Mouse (Mus musculus) kidney, embryonic 14.5 days (tissue): Measurements from ENCODE around the gene Igf1. TPM values are rescaled to one million over a fixed set of nuclear protein-coding genes. Genes with fewer than 3 reads are reported as not detected.

Experiments
- ATAC-seq: fragments of 200-750 bp; cut with Nextera tagmentation; 2 replicates; pipeline ENCODE4 v1.8.0; 2017; ENCODE audit warnings: moderate number of reproducible peaks, mild to moderate bottlenecking, moderate TSS enrichment, moderate library complexity; ENCODE audit not compliant: low FRiP score, low TSS enrichment
- H3K27ac ChIP-seq: fragments of 300-500 bp; sonication (generic); 2 replicates; pipeline ENCODE4 v1.5.1; 2014; ENCODE audit warnings: low read depth, mild to moderate bottlenecking, low read length, moderate library complexity, mixed read lengths
- H3K27me3 ChIP-seq: fragments of 300-500 bp; sonication (generic); 2 replicates; pipeline ENCODE4 v1.6.1; 2014; ENCODE audit warnings: mild to moderate bottlenecking, low read length; ENCODE audit not compliant: control insufficient read depth, insufficient read depth
- H3K36me3 ChIP-seq: fragments of 300-500 bp; sonication (generic); 2 replicates; pipeline ENCODE4 v1.6.1; 2014; ENCODE audit warnings: low read length, mixed read lengths; ENCODE audit not compliant: control insufficient read depth, insufficient read depth
- H3K4me1 ChIP-seq: fragments of 300-500 bp; sonication (generic); 2 replicates; pipeline ENCODE4 v1.6.1; 2014; ENCODE audit warnings: low read length, mixed read lengths; ENCODE audit not compliant: control insufficient read depth, insufficient read depth
- H3K4me2 ChIP-seq: fragments of 300-500 bp; sonication (generic); replicated peaks from 2 replicates; pipeline ENCODE4 v1.6.1; 2014; ENCODE audit warnings: low read depth, mild to moderate bottlenecking, low read length
- H3K4me3 ChIP-seq: fragments of 300-500 bp; sonication (generic); 2 replicates; pipeline ENCODE4 v1.5.1; 2014; ENCODE audit warnings: mild to moderate bottlenecking, low read length
- H3K9ac ChIP-seq: fragments of 300-500 bp; sonication (generic); 2 replicates; pipeline ENCODE4 v1.6.1; 2014; ENCODE audit warnings: low read depth, mild to moderate bottlenecking, low read length, moderate library complexity
- H3K9me3 ChIP-seq: fragments of 300-500 bp; sonication (generic); 2 replicates; pipeline ENCODE4 v1.6.1; 2016; ENCODE audit warnings: low read length; ENCODE audit not compliant: control insufficient read depth
- WGBS: fragments of 180-500 bp; shearing (Covaris S2); extraction: QIAGEN DNeasy Blood & Tissue Kit; methylation state at CpG from one replicate; pipeline ENCODE4 v1.1.7; 2014; 5-methylcytosine and 5-hydroxymethylcytosine counted together
- polyA plus RNA-seq: library from polyadenylated mRNA; unstranded; fragments of >200 nt; fragmentation: Nextera tagmentation; extraction: Ambion mirVana; gene quantifications from 2 replicates; pipeline ENCODE4 v1.2.1, GENCODE M21; 2014

The Igf1 gene
- polyA plus RNA-seq, 1 experiment from 2014 or later: 28.2 TPM

DNA sequence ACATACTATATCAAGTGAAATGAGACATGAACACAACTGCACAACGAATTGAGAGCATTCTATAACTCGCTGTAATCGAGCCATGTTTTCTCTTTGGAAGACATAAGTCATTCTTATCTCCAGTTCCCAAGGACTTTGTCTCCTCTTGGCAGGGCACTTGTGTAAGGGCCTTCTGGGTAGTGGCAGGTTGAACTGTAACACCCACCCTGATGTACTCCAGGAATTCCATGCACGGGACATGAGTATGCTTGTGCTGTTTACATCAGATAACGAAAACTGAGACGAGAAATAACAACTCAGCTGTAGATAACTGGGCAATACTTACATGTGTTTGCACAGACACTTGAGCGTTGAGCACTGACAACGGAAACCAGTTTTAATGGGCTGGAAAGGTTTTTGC lies 8.4 kb downstream of the Igf1 start:
- Histone ChIP-seq H3K4me1 (peaks cover 20% of the 10 kb centered on the region), H3K4me2 (0 out of 2 replicates have a peak overlapping the region, but pooled peaks have one; percentile 5), H3K9me3 (peaks cover 1% of the 10 kb centered on the region; the same call in 1 of the 2 replicates), H3K27ac (no peak overlapping the region), H3K27me3 (no peaks in the 10 kb centered on the region; the same call in none of the 2 replicates), H3K36me3 (no peaks in the 10 kb centered on the region), H3K9ac (no peak overlapping the region), H3K4me3 (no peak overlapping the region)
- ATAC-seq: peak; percentile 38; the same call in 1 of the 2 replicates
- WGBS: 12% methylated on average over 8 of the region's 8 CpGs

DNA sequence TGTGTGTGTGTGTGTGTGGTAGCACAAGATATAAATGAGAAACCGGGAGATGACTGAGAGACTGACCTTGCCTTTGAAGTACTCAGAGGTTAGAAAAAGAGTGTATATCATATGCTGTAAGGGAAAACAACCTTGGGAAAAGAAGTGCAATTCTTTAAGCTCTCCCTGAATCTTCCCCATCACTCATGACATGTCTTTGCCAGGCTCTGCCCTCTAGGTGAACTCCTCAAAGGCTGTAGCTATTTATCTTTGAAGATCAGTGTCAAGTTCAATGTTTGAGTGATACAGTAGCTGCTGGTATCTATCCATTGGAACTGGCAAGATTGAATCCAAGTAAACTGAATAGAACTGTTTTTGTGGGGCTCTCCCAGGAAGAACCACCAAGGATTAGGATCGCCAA lies 9.2 kb downstream of the Igf1 start:
- Histone ChIP-seq H3K27ac (no peak overlapping the region), H3K9ac (no peak overlapping the region), H3K4me1 (peaks cover 20% of the 10 kb centered on the region), H3K4me3 (no peak overlapping the region), H3K36me3 (no peaks in the 10 kb centered on the region), H3K27me3 (no peaks in the 10 kb centered on the region; the same call in none of the 2 replicates), H3K4me2 (no peak overlapping the region), H3K9me3 (no peaks in the 10 kb centered on the region)
- 16% methylated on average over 2 of the region's 2 CpGs for WGBS
- peak; percentile 44; the same call in 1 of the 2 replicates for ATAC-seq

DNA sequence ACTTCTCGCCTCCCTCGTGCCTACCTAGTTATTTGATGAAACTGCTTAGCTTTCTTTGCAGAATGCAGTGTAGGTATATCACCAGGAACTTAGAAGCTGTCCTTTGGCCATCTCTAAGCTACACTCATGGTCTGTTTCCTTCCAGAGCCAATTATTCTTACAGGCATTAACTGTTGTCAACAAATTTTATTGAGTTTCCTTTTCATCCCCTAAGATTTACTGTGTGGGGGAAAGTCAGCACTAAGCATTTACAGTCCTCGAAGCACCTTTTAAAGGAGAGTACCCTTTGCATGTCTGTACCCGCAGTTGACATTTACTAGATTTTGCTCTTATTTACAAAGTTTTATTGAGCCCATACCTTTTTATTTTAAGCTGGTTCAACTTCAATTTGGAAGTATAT lies 9.6 kb downstream of the Igf1 start:
- no peak for ATAC-seq
- no peaks in the 10 kb centered on the region for H3K36me3 ChIP-seq
- WGBS: 19% methylated on average over 4 of the region's 4 CpGs
- no peak overlapping the region for H3K27ac ChIP-seq
- H3K4me2 ChIP-seq: no peak overlapping the region
- H3K9ac ChIP-seq: no peak overlapping the region
- H3K4me1 ChIP-seq: peaks cover 20% of the 10 kb centered on the region
- no peaks in the 10 kb centered on the region for H3K9me3 ChIP-seq
- H3K27me3 ChIP-seq: no peaks in the 10 kb centered on the region; the same call in none of the 2 replicates
- no peak overlapping the region for H3K4me3 ChIP-seq

DNA sequence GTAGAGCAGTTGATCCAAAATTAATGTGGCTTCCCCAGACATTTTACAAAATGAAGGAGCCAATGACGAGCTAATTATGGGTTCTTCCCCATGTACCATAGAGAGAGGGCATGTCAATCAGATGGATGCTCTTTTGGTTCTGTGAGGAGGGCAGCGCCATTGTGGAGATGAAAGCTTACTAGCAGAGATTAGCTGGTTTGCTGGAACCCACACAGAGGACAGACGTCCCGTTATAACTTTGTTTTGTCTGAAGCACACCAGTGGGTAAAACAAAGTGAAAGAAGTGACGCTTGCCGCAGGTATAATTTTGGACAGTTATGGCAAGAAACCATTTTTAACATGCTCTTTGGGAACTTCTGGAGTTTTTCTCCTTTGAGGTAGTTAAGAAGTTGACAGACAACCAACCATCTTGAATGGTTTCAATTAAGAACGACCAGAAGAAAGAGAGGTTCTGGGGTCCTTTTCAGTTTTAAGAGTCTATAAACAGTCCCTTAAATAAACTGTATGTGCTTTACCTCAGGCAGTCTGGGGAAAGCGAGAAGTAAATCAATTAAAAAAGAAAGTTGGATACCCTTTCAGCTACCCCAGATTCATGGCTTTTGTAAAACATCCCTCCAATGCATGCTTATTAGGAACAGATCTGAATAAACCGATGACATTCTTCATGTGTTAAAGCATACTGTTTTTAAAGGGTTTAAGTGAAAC lies 10.4 kb downstream of the Igf1 start:
- Histone ChIP-seq H3K36me3 (no peaks in the 10 kb centered on the region), H3K27me3 (no peaks in the 10 kb centered on the region; the same call in none of the 2 replicates), H3K4me3 (no peak overlapping the region), H3K4me2 (no peak overlapping the region), H3K9ac (no peak overlapping the region), H3K4me1 (peaks cover 18% of the 10 kb centered on the region), H3K27ac (no peak overlapping the region), H3K9me3 (no peaks in the 10 kb centered on the region)
- 65% methylated on average over 9 of the region's 9 CpGs for WGBS
- no peak for ATAC-seq

DNA sequence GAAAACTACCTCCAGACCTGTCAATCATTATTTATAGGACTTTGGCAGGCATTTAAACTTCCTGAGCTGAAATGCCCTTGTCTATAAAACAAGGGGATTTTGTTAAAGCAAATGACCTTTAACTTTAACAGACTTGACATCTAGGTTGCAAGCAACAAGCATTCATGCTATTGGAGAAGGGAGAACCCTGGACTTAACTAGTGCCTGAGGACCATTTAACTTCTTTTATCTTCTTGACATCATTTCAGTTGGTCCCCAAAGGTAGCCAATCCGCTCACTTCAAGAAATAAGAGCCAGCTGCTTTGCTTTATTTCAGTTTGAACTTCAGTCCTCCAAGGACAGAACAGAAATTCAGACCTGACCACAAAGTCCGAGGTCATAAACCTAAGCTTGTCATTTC lies 11.1 kb downstream of the Igf1 start:
- Histone ChIP-seq H3K9me3 (no peaks in the 10 kb centered on the region), H3K4me1 (peaks cover 14% of the 10 kb centered on the region), H3K9ac (no peak overlapping the region), H3K27ac (no peak overlapping the region), H3K4me2 (no peak overlapping the region), H3K27me3 (no peaks in the 10 kb centered on the region; the same call in none of the 2 replicates), H3K4me3 (no peak overlapping the region), H3K36me3 (no peaks in the 10 kb centered on the region)
- 67% methylated on average over 2 of the region's 2 CpGs for WGBS
- no peak for ATAC-seq

DNA sequence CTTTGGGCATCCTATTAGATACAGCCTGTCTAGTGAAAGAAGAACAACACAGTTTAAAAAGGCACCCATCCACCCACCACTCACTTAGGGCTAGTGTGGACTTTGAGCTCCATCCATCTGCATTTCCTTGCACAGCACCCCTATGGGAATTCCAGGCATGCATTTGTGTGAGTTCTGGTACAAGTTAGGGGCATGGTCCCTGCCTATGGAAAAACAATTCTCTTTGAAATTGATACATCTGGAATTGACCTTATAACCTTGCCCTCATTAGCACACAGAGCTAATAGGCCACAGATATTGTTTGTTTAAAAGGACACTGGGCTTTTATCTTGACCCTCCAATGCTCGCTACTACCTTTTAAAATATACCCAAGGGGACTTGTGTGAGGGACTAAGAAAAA lies 11.6 kb downstream of the Igf1 start:
- 73% methylated on average over 1 of the region's 1 CpGs for WGBS
- H3K9ac ChIP-seq: no peak overlapping the region
- H3K4me3 ChIP-seq: no peak overlapping the region
- H3K4me2 ChIP-seq: no peak overlapping the region
- H3K9me3 ChIP-seq: no peaks in the 10 kb centered on the region
- ATAC-seq: no peak
- H3K27me3 ChIP-seq: no peaks in the 10 kb centered on the region; the same call in none of the 2 replicates
- no peak overlapping the region for H3K27ac ChIP-seq
- H3K4me1 ChIP-seq: peaks cover 14% of the 10 kb centered on the region
- no peaks in the 10 kb centered on the region for H3K36me3 ChIP-seq

DNA sequence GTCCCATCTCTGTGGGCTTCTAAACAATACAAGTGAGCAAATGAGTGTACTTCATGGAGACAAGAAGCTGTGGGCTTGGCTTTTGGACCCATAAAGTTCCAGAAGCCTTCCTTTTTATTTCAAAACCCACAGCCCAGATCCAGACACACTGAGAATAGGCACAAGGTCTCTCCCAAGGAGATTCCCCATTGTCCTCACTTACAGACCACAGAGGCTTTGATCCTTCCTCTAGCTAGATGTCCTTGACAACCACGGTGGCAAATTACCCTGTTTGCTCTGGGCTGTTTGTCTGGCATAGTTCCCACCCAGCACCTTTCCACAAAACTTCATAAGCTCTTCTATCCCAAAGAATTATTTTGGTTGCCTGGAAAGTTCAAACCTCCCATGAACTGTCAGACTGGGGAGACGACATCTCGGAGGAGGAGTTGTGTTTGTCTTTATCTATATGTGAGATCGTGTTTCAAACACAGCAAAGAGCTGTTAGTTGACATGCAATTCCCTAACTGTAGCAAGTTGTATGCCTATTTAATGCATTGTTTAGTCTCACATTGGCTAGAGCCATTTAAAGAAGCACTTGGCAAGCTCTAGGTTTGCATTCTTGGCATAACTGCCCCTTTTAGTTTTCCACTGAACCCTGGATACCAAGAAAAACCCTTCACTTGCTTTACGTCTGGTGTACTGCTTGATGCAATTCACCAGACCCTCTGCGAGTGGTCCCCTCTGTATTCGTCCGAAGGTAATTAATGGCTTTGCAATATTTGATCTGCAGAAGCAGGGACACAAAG lies 14.0 kb downstream of the Igf1 start:
- no peak overlapping the region for H3K4me3 ChIP-seq
- H3K9me3 ChIP-seq: no peaks in the 10 kb centered on the region
- WGBS: 25% methylated on average over 8 of the region's 8 CpGs
- no peak overlapping the region for H3K27ac ChIP-seq
- ATAC-seq: no peak
- H3K36me3 ChIP-seq: no peaks in the 10 kb centered on the region
- no peak overlapping the region for H3K4me2 ChIP-seq
- H3K9ac ChIP-seq: no peak overlapping the region
- H3K27me3 ChIP-seq: no peaks in the 10 kb centered on the region; the same call in none of the 2 replicates
- H3K4me1 ChIP-seq: peaks cover 5% of the 10 kb centered on the region

DNA sequence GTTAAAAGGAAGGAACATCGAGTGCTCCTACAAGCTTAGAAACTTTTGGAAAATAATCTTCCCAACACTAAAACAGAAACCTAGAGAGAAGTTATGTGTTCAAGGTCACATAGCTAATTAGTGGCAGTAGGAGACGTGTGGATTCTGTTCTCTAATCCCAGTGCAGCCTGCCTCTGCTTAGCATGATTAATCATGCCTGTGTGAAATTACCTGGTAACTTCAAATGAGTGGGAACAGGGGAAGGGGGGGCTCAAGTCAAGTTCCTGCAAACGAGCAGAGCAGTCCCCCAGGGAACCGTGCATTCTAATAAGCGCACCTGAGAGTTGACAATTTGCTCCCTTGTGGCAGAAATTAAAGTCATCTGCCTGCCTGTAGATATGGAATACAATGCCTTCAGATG lies 14.8 kb downstream of the Igf1 start:
- Histone ChIP-seq H3K27me3 (no peaks in the 10 kb centered on the region; the same call in none of the 2 replicates), H3K4me2 (no peak overlapping the region), H3K36me3 (no peaks in the 10 kb centered on the region), H3K9me3 (no peaks in the 10 kb centered on the region), H3K27ac (no peak overlapping the region), H3K4me1 (no peaks in the 10 kb centered on the region; the same call in none of the 2 replicates), H3K9ac (no peak overlapping the region), H3K4me3 (no peak overlapping the region)
- no peak for ATAC-seq
- WGBS: 41% methylated on average over 5 of the region's 5 CpGs

DNA sequence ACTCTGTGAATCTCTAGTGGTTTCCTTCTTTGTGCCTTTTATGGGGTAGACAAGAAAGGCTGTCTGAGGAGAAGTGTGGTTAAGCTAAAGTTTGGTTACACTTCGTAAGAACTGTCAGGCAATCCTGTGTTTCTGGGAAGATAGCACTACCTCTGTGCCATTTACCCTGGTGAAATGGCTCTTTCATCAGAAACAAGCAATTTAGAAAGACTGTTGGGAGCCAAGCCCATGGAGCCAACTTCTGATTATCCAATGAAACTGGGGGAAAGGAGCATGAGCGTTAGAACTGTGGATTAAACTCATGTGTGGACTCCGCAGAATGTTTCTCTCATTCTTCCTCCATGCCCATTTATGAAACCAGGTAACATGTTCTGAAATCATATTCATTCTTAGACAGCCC lies 15.5 kb downstream of the Igf1 start:
- Histone ChIP-seq H3K4me1 (no peaks in the 10 kb centered on the region; the same call in none of the 2 replicates), H3K9me3 (no peaks in the 10 kb centered on the region), H3K27ac (no peak overlapping the region), H3K4me2 (no peak overlapping the region), H3K4me3 (no peak overlapping the region), H3K9ac (no peak overlapping the region), H3K36me3 (no peaks in the 10 kb centered on the region), H3K27me3 (no peaks in the 10 kb centered on the region; the same call in none of the 2 replicates)
- 95% methylated on average over 3 of the region's 3 CpGs for WGBS
- ATAC-seq: no peak
